Comparison of ENCODE assay signal across 10 mouse cellular contexts in genomic region chr11:62044627-62045026, GRCm38 (mm10).
A peak's percentile ranks its signal among the peaks of the same experiment; 100 is the strongest.
DNase-seq lines count a peak whose midpoint lies in the region; TF ChIP-seq lines count a peak whose summit lies in the region.
"Had no signal": no experiment of that assay in that cellular context is flagged by ENCODE, and none has a peak within 500 bp of the region (broad histone marks: within the 10 kb centered on the region; RNA-seq: fewer than 3 reads in every experiment).

No protein-coding gene starts in this region.

- no peak overlapping the region for H3K27ac ChIP-seq in cerebellum, adult 2 months (ENCODE audit: insufficient read depth, low read length)
- H3K27ac ChIP-seq: heart, embryonic 13.5 days; stomach, embryonic 15.5 days had no signal

- H3K4me3 ChIP-seq in lung, adult 2 months (replicated peaks; ENCODE audit: extremely low read depth, low read depth, low read length) = no peak overlapping the region
- no peak overlapping the region for H3K4me3 ChIP-seq in cerebellum, adult 2 months (replicated peaks; ENCODE audit: insufficient read depth, low read depth, low read length)
- H3K4me3 ChIP-seq: heart, embryonic 13.5 days; stomach, embryonic 15.5 days had no signal

- no peak for TF ChIP-seq POLR2A in lung, adult 2 months (IDR thresholded peaks at IDR 0.05; ENCODE audit: borderline replicate concordance, extremely low read depth, low read depth, low read length)
- TF ChIP-seq POLR2A in cerebellum, adult 2 months (IDR thresholded peaks at IDR 0.05; ENCODE audit: borderline replicate concordance, insufficient read depth, low read length) = no peak

- no peaks in the 10 kb centered on the region for H3K27me3 ChIP-seq in cerebellum, adult 2 months (ENCODE audit: control insufficient read depth, insufficient read depth, low read length)
- H3K27me3 ChIP-seq: heart, embryonic 13.5 days; stomach, embryonic 15.5 days had no signal

- 46% methylated on average over 3 of the region's 3 CpGs for WGBS in lung, adult 2 months
- WGBS in cerebellum, adult 2 months = 34% methylated on average over 3 of the region's 3 CpGs

- peak; percentile 62; the same call in 1 of the 2 replicates for TF ChIP-seq CTCF in lung, adult 2 months (IDR thresholded peaks at IDR 0.05; ENCODE audit: insufficient read depth, low read length)
- TF ChIP-seq CTCF in cerebellum, adult 2 months (IDR thresholded peaks at IDR 0.05; ENCODE audit: borderline replicate concordance, insufficient read depth, low read depth, low read length) = peak; percentile 68; the same call in 1 of the 2 replicates

- peaks cover 2% of the 10 kb centered on the region; the same call in 1 of the 2 replicates for H3K4me1 ChIP-seq in lung, adult 2 months (ENCODE audit: control insufficient read depth, insufficient read depth, low read length)
- H3K4me1 ChIP-seq in cerebellum, adult 2 months (ENCODE audit: control insufficient read depth, insufficient read depth, low read length) = peaks cover 9% of the 10 kb centered on the region
- H3K4me1 ChIP-seq: heart, embryonic 13.5 days; stomach, embryonic 15.5 days had no signal

- peak; percentile 80 for DNase-seq in heart, adult 11 months
- DNase-seq in heart, adult 9 months (ENCODE audit: low spot score in 2 of 2) = no peak
- no peak for DNase-seq in lung, adult 2 months
- DNase-seq in lung, postnatal 25 days (ENCODE audit: low spot score) = no peak
- DNase-seq in cerebellum, adult 2 months = peak; percentile 50 to 65
- DNase-seq in retina, adult 2 months (ENCODE audit: low read depth, low spot score) = peak; percentile 11
- DNase-seq in ovary, postnatal 14 days (ENCODE audit: low spot score) = no peak
- no peak for DNase-seq in thymus, postnatal 25 days

Comparison
In these comparisons a context has a peak if more than half of its experiments do, and no peak if none do; other contexts are left out.
1. DNase-seq: peak in heart, adult 11 months (single experiment), cerebellum, adult 2 months (2 of 2) and retina, adult 2 months (single experiment); none in heart, adult 9 months (0 of 2), lung, adult 2 months (single experiment), lung, postnatal 25 days (single experiment), ovary, postnatal 14 days (single experiment) and thymus, postnatal 25 days (single experiment).